Mouse (Mus musculus) neural tube, embryonic 10.5 days (tissue): Measurements from ENCODE around the gene Hyal2.
A peak's percentile ranks its signal among the peaks of the same experiment; 100 is the strongest.
"Not testable (repeated sequence)": the region's sequence is repeated elsewhere in the genome, so short reads cannot be mapped to it uniquely, and the experiment has no call there.

Source experiments
- DNase-seq: peaks from one replicate; pipeline ENCODE4 v3.0.0-alpha.2; 2017; ENCODE audit warnings: low spot score; ENCODE audit errors: extremely low spot score

Hyal2 gene

GRCm38 (mm10) chr9:107568331-107569261 is 851 bp downstream of the Hyal2 start:
- DNase-seq, result peak; percentile 91

- no peak for DNase-seq
These were observed 1.5 kb downstream of the Hyal2 start for GRCm38 (mm10) chr9:107569270-107569669.

- no peak for DNase-seq
These were observed 2.3 kb downstream of the Hyal2 start for GRCm38 (mm10) chr9:107570016-107570415.

GRCm38 (mm10) chr9:107570845-107571244 is 3.1 kb downstream of the Hyal2 start:
- no peak for DNase-seq

- DNase-seq, result no peak
These were observed 4.0 kb downstream of the Hyal2 start for GRCm38 (mm10) chr9:107571534-107572326.

GRCm38 (mm10) chr9:107572327-107572662 is 4.5 kb downstream of the Hyal2 start:
- DNase-seq, result no peak

GRCm38 (mm10) chr9:107573774-107574173 is 6.0 kb downstream of the Hyal2 start:
- not testable (repeated sequence) for DNase-seq

GRCm38 (mm10) chr9:107575579-107576356 is 8.0 kb downstream of the Hyal2 start:
- no peak for DNase-seq

GRCm38 (mm10) chr9:107576357-107577107 is 8.8 kb downstream of the Hyal2 start, which contains the start of gene Hyal1:
TSS of gene Hyal1 (plus strand) at chr9:107576927.
- DNase-seq, result peak; percentile 83

- DNase-seq, result no peak
These were observed 10.1 kb downstream of the Hyal2 start for GRCm38 (mm10) chr9:107577871-107578270.

- no peak for DNase-seq
These were observed 10.8 kb downstream of the Hyal2 start, which contains the start of gene Naa80 for GRCm38 (mm10) chr9:107578587-107578986. TSS of gene Naa80 (plus strand) at chr9:107578887.

GRCm38 (mm10) chr9:107579023-107579900 is 11.5 kb downstream of the Hyal2 start:
- DNase-seq, result no peak

- peak; percentile 77 for DNase-seq
These were observed 13.0 kb downstream of the Hyal2 start, which contains the start of gene Hyal3 for GRCm38 (mm10) chr9:107580501-107581317. TSS of gene Hyal3 (plus strand) at chr9:107580818.

- DNase-seq, result no peak
These were observed 13.8 kb downstream of the Hyal2 start for GRCm38 (mm10) chr9:107581584-107581983.

- DNase-seq, result no peak
These were observed 14.8 kb downstream of the Hyal2 start for GRCm38 (mm10) chr9:107582509-107583062.

- no peak for DNase-seq
These were observed 15.4 kb downstream of the Hyal2 start for GRCm38 (mm10) chr9:107583174-107583573.

GRCm38 (mm10) chr9:107586504-107586903 is 18.8 kb downstream of the Hyal2 start:
- no peak for DNase-seq
